Mouse (Mus musculus) effector memory CD4-positive, alpha-beta T cell, adult 5 months (primary cell): ENCODE data around the gene Wdr38. TPM values are rescaled to one million over a fixed set of nuclear protein-coding genes. Genes with fewer than 3 reads are reported as not detected.

ENCODE experiments used
- polyA plus RNA-seq: library from polyadenylated mRNA; unstranded; fragments of 100-300 nt; shearing (Covaris generic); gene quantifications from one replicate; pipeline ENCODE4 v1.2.1, GENCODE M21; 2017

Wdr38 gene
- polyA plus RNA-seq, result 0.66 TPM

DNA sequence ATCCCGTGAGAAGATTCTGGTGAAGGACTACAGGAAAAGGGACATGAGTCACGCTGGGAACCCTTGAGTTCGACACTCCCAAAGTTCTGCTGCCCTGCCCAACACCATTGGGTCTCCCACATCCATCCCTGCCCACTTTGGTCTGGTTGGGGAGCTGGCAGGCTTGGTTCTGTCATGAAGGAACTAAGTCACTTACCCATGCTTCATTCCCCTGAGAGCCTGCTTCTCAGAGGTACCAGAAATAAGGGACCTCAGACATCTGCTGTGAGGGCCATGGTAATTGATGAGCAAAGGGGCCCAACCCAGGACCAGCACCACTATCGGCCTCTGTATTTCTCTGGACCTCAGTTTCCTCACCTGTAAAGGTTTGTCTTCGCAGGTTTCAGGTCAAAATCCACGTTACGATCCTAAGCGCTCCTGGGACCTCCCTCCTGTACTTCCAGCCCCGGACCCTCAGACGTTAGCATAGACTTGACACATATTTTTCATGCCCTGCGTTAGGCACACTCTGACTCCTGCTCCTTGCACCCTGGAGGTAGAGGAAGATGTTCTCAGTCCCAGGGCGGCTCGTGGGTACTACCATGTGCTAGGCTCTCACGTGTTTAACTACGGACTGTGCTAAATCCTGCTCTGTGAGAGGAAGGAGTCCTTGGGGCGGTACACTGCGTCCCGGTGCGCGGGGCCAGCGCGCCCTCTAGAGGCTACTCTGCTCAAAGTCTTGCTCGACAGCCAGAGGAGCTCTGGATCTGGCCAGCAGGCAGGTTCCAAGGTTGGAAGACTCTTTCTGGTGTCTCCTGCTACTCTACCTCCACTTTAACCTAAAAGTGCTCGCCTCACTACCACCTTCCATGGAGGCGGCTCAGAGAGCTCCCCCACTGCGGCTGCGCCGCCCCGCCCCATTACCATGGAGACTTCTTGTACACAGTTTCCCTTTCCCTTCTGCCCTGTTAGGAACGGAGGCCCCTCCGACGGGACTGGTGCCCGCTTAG, at the start of gene Wdr38:
Wdr38 (plus strand) TSS at position 91 of the 989 bp plus-strand sequence.

DNA sequence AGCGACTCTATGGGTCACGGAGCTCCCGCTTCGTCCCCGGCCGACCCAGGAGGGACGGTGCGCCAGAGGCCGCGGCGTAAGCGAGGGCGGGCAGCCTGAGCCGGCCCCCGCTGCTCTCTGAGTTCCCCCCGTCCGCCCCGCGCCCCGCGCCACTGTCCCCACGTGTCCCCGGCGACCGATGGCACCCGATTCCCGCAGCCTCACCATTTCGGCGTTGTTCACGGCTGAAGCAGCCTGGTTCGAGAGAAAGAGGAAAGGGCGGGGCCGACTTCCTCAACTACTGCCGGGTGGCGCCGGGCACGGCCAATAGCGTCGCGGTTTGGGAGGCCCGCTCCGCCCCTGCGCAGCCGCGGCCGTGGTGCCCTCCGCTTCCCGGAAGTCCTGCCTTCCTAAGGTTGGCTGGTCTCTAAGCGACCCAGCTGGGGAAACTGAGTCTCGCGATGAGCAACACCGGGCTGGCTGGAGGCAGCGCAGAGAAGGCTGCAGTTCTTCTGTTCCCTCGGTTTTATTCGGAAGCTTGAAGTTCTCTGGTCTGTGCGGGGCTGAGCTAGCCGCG, 7.7 kb downstream of the Wdr38 start, which contains the start of gene Arpc5l:
Arpc5l (plus strand) TSS at position 469 of the 556 bp plus-strand sequence.

GRCm38 (mm10) chr2:39005574-39006079, 8.4 kb downstream of the Wdr38 start, which contains the start of gene Rpl35:
TSS of gene Rpl35 (minus strand) at chr2:39005624.

Other genes with a start within 250 kb of the Wdr38 start
- gene Nr6a1, start 69.8 kb upstream of the Wdr38 start, polyA plus RNA-seq, result 0.72 TPM
- 0.06 TPM for gene Olfml2a, start 65.5 kb upstream of the Wdr38 start, polyA plus RNA-seq
- 72.1 TPM for gene Arpc5l, start 7.9 kb downstream of the Wdr38 start, polyA plus RNA-seq
- 501 TPM for gene Rpl35, start 8.1 kb downstream of the Wdr38 start, polyA plus RNA-seq
- 20.3 TPM for gene Golga1, start 68.1 kb downstream of the Wdr38 start, polyA plus RNA-seq
- gene Scai, start 193.3 kb downstream of the Wdr38 start, polyA plus RNA-seq, result 15.7 TPM
- 126 TPM for gene Ppp6c, start 229.0 kb downstream of the Wdr38 start, polyA plus RNA-seq